Mouse (Mus musculus) bone marrow, adult 2 months (tissue): Measurements from ENCODE around the gene Zbtb48.

Source experiments
- CTCF ChIP-seq: fragments of 200-500 bp; IDR thresholded peaks from 2 replicates; pipeline ENCODE4 v1.5.1; 2011; ENCODE audit warnings: low read length, control low read depth; ENCODE audit not compliant: control insufficient read depth, insufficient read depth
- POLR2A ChIP-seq: fragments of 200-500 bp; IDR thresholded peaks from 2 replicates; pipeline ENCODE4 v1.6.1; 2011; ENCODE audit warnings: low read depth, mild to moderate bottlenecking, control low read depth, low read length, borderline replicate concordance; ENCODE audit not compliant: control insufficient read depth

- no peak for TF ChIP-seq CTCF
- TF ChIP-seq POLR2A, result no peak
Measured at GRCm38 (mm10) chr4:151985886-151986285, 41.6 kb downstream of the Zbtb48 start.
